Mouse (Mus musculus): ENCODE data around the gene Gins2.

Gene Gins2

GRCm38 (mm10) chr8:120602672-120603071 is 13.6 kb upstream of the Gins2 start:
- DNase-seq (ENCODE audit: low spot score), result no peak

- peak; percentile 63 for DNase-seq (ENCODE audit: low spot score)
Observed at GRCm38 (mm10) chr8:120599504-120599903, 10.4 kb upstream of the Gins2 start.

- no peak for DNase-seq (ENCODE audit: low spot score)
Observed at GRCm38 (mm10) chr8:120598579-120598978, 9.5 kb upstream of the Gins2 start.

- DNase-seq (ENCODE audit: low spot score), result peak; percentile 54
Observed at GRCm38 (mm10) chr8:120595963-120596362, 6.9 kb upstream of the Gins2 start.

GRCm38 (mm10) chr8:120594571-120594970 is 5.5 kb upstream of the Gins2 start:
- no peak for DNase-seq (ENCODE audit: low spot score)

- DNase-seq (ENCODE audit: low spot score), result no peak
Observed at GRCm38 (mm10) chr8:120591587-120592292, 2.6 kb upstream of the Gins2 start.

- no peak for DNase-seq (ENCODE audit: low spot score)
Observed at GRCm38 (mm10) chr8:120589921-120590320, 817 bp upstream of the Gins2 start.

GRCm38 (mm10) chr8:120585521-120585920 is 3.6 kb downstream of the Gins2 start:
- no peak for DNase-seq (ENCODE audit: low spot score)

- DNase-seq (ENCODE audit: low spot score), result no peak
Observed at GRCm38 (mm10) chr8:120581811-120582210, 7.3 kb downstream of the Gins2 start.

GRCm38 (mm10) chr8:120581329-120581728 is 7.8 kb downstream of the Gins2 start:
- DNase-seq (ENCODE audit: low spot score), result no peak

GRCm38 (mm10) chr8:120580336-120581000 is 8.6 kb downstream of the Gins2 start:
- DNase-seq (ENCODE audit: low spot score), result no peak

GRCm38 (mm10) chr8:120577821-120578220 is 11.3 kb downstream of the Gins2 start:
- no peak for DNase-seq (ENCODE audit: low spot score)

GRCm38 (mm10) chr8:120575801-120576200 is 13.3 kb downstream of the Gins2 start:
- DNase-seq (ENCODE audit: low spot score), result no peak

GRCm38 (mm10) chr8:120574941-120575340 is 14.2 kb downstream of the Gins2 start:
- no peak for DNase-seq (ENCODE audit: low spot score)

- DNase-seq (ENCODE audit: low spot score), result no peak
Observed at GRCm38 (mm10) chr8:120573866-120574265, 15.2 kb downstream of the Gins2 start.

GRCm38 (mm10) chr8:120572534-120572933 is 16.6 kb downstream of the Gins2 start:
- no peak for DNase-seq (ENCODE audit: low spot score)

GRCm38 (mm10) chr8:120571561-120571960 is 17.5 kb downstream of the Gins2 start:
- DNase-seq (ENCODE audit: low spot score), result no peak

- DNase-seq (ENCODE audit: low spot score), result peak; percentile 68
Observed at GRCm38 (mm10) chr8:120569939-120570715, 19.0 kb downstream of the Gins2 start.

GRCm38 (mm10) chr8:120569123-120569522 is 20.0 kb downstream of the Gins2 start:
- no peak for DNase-seq (ENCODE audit: low spot score)

GRCm38 (mm10) chr8:120568164-120568798 is 20.8 kb downstream of the Gins2 start:
- no peak for DNase-seq (ENCODE audit: low spot score)

GRCm38 (mm10) chr8:120567731-120568130 is 21.4 kb downstream of the Gins2 start:
- no peak for DNase-seq (ENCODE audit: low spot score)

GRCm38 (mm10) chr8:120566681-120567080 is 22.4 kb downstream of the Gins2 start:
- no peak for DNase-seq (ENCODE audit: low spot score)
